ENCODE assay signal across 8 mouse cellular contexts in the genomic region with DNA sequence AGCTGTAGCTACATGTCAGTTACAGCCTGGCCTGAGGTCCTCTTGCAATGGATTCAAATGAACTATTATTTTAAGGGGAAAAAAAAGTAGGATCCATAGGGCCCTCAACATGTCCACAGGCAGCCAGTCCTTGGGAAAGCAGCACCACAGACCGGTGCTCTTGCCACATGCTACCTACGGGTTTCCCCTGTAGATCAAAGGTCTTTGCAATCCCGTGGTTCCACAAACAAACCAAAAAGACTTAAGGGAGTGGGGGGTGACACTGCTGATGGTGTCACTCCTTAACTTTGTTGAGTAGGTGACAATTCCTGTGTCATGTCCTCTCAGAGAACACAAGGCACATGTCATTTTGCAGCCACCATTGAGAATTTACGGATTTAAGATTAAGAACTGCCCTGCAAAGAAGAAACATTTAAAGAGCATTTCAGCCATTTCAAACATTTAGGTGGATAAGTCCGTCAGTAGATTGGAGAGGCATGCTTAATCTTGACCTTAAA. TPM values are rescaled to one million over a fixed set of nuclear protein-coding genes. Genes with fewer than 3 reads are reported as not detected.
DNase-seq lines count a peak whose midpoint lies in the region; ATAC-seq and TF ChIP-seq lines count a peak whose summit lies in the region.

No protein-coding gene starts in this region.

- no peak for TF ChIP-seq CTCF in E14TG2a.4 (conservative IDR thresholded peaks at IDR 0.05; ENCODE audit: low read length)
- no peak for TF ChIP-seq CTCF in forebrain, postnatal 0 days (IDR thresholded peaks at IDR 0.05; ENCODE audit: low read depth)

- peaks cover 22% of the 10 kb centered on the region for H3K4me1 ChIP-seq in heart, embryonic 13.5 days
- H3K4me1 ChIP-seq in E14TG2a.4 (replicated peaks; ENCODE audit: low read depth, low read length): peaks cover 56% of the 10 kb centered on the region
- H3K4me1 ChIP-seq in forebrain, postnatal 0 days (ENCODE audit: insufficient read depth): peaks cover 9% of the 10 kb centered on the region; the same call in 1 of the 2 replicates
- H3K4me1 ChIP-seq in midbrain, embryonic 10.5 days: peaks cover 34% of the 10 kb centered on the region

- no peaks in the 10 kb centered on the region for H3K27me3 ChIP-seq in heart, embryonic 13.5 days (replicated peaks)
- H3K27me3 ChIP-seq in E14TG2a.4 (ENCODE audit: insufficient read depth, low read length): no peaks in the 10 kb centered on the region
- no peaks in the 10 kb centered on the region for H3K27me3 ChIP-seq in forebrain, postnatal 0 days (ENCODE audit: insufficient read depth, low read length)
- H3K27me3 ChIP-seq in midbrain, embryonic 10.5 days (ENCODE audit: low read depth, poor library complexity, severe bottlenecking): no peaks in the 10 kb centered on the region

- H3K36me3 ChIP-seq in heart, embryonic 13.5 days: peaks cover 19% of the 10 kb centered on the region
- H3K36me3 ChIP-seq in E14TG2a.4 (ENCODE audit: insufficient read depth, low read length): peaks cover 42% of the 10 kb centered on the region
- H3K36me3 ChIP-seq in forebrain, postnatal 0 days (ENCODE audit: insufficient read depth): no peaks in the 10 kb centered on the region
- peaks cover 19% of the 10 kb centered on the region for H3K36me3 ChIP-seq in midbrain, embryonic 10.5 days

- H3K27ac ChIP-seq in heart, embryonic 13.5 days (replicated peaks): peak overlapping the region; percentile 82; the same call in 1 of the 2 replicates
- H3K27ac ChIP-seq in forebrain, postnatal 0 days (ENCODE audit: low read depth, low read length): no peak overlapping the region
- peak overlapping the region; percentile 92 for H3K27ac ChIP-seq in midbrain, embryonic 10.5 days (replicated peaks)

- peak overlapping the region; percentile 88 for H3K9ac ChIP-seq in heart, embryonic 13.5 days
- peak overlapping the region; percentile 67; the same call in 1 of the 2 replicates for H3K9ac ChIP-seq in forebrain, postnatal 0 days

- peak overlapping the region; percentile 78 for H3K4me3 ChIP-seq in heart, embryonic 13.5 days
- H3K4me3 ChIP-seq in E14TG2a.4 (replicated peaks; ENCODE audit: low read length): peak overlapping the region; percentile 93
- H3K4me3 ChIP-seq in forebrain, postnatal 0 days (ENCODE audit: low read depth, low read length): peak overlapping the region; percentile 59
- peak overlapping the region; percentile 67 for H3K4me3 ChIP-seq in midbrain, embryonic 10.5 days

- H3K4me2 ChIP-seq in heart, embryonic 13.5 days: peak overlapping the region; percentile 88
- peak overlapping the region; percentile 69 for H3K4me2 ChIP-seq in forebrain, postnatal 0 days (ENCODE audit: low read depth)

- H3K9me3 ChIP-seq in heart, embryonic 13.5 days: peaks cover 8% of the 10 kb centered on the region; the same call in 1 of the 2 replicates
- H3K9me3 ChIP-seq in E14TG2a.4 (ENCODE audit: low read length): peaks cover 9% of the 10 kb centered on the region
- no peaks in the 10 kb centered on the region for H3K9me3 ChIP-seq in forebrain, postnatal 0 days (ENCODE audit: low read length)
- peaks cover 6% of the 10 kb centered on the region; the same call in 1 of the 2 replicates for H3K9me3 ChIP-seq in midbrain, embryonic 10.5 days (replicated peaks)

- DNase-seq in heart, postnatal 4 days: no peak
- DNase-seq in forebrain, postnatal 0 days: peak; percentile 13
- DNase-seq in midbrain, embryonic 10.5 days (ENCODE audit: low spot score): no peak
- DNase-seq in gastrocnemius, postnatal 4 days (ENCODE audit: low spot score in 2 of 2): no peak
- DNase-seq in spleen, postnatal 10 days (ENCODE audit: low spot score in 2 of 2): no peak

- 7% methylated on average over 5 of the region's 5 CpGs for WGBS in heart, embryonic 13.5 days
- WGBS in forebrain, postnatal 0 days: 17% methylated on average over 5 of the region's 5 CpGs
- 13% methylated on average over 5 of the region's 5 CpGs for WGBS in midbrain, embryonic 10.5 days

- ATAC-seq in heart, embryonic 13.5 days (ENCODE audit: extremely low read depth, insufficient number of reproducible peaks, low FRiP score, low TSS enrichment): no peak
- ATAC-seq in forebrain, postnatal 0 days: no peak
- ATAC-seq in megakaryocyte-erythroid progenitor cell, adult 5-6 weeks (replicated peaks; ENCODE audit: low FRiP score, low TSS enrichment, poor library complexity, severe bottlenecking): no peak

RNA-seq across cellular contexts. Expression of gene Tmem97, which starts 1.0 kb away (rescaled TPM):
- 58.3 and 68.1 TPM in 2 replicates for polyA plus RNA-seq in heart, embryonic 13.5 days (2015; fragmentation: Nextera tagmentation; extraction: Ambion mirVana)
- total RNA-seq in heart, postnatal 4 days (2021): 10 to 100 TPM; 31.4 to 32.3 TPM
- total RNA-seq in forebrain, postnatal 0 days (2014; rRNA removed): 32.7 and 33.9 TPM in 2 replicates
- 37.1 and 42.1 TPM in 2 replicates for polyA plus RNA-seq in forebrain, postnatal 0 days (2015; fragmentation: Nextera tagmentation; extraction: Ambion mirVana)
- polyA plus RNA-seq in midbrain, embryonic 10.5 days (2016; fragmentation: Nextera tagmentation; extraction: Ambion mirVana): 91.6 and 110 TPM in 2 replicates
- total RNA-seq in gastrocnemius, postnatal 4 days (2021): 10 to 100 TPM; 21.8 to 22.4 TPM
- total RNA-seq in megakaryocyte-erythroid progenitor cell, adult 5-6 weeks (2014; fragmentation: Nextera tagmentation): 63.3 and 72.9 TPM in 2 replicates
- 59.7 and 64.4 TPM in 2 replicates for total RNA-seq in megakaryocyte-erythroid progenitor cell, adult 5-6 weeks (2017)

RNA-seq across cellular contexts. Expression of gene Ift20, which starts 13.4 kb away (rescaled TPM):
- 95.5 and 107 TPM in 2 replicates for polyA plus RNA-seq in heart, embryonic 13.5 days (2015; fragmentation: Nextera tagmentation; extraction: Ambion mirVana)
- total RNA-seq in heart, postnatal 4 days (2021): 10 to 100 TPM; 56.3 to 58.9 TPM
- total RNA-seq in forebrain, postnatal 0 days (2014; rRNA removed): 106 and 119 TPM in 2 replicates
- polyA plus RNA-seq in forebrain, postnatal 0 days (2015; fragmentation: Nextera tagmentation; extraction: Ambion mirVana): 124 and 140 TPM in 2 replicates
- 83.4 and 84.5 TPM in 2 replicates for polyA plus RNA-seq in midbrain, embryonic 10.5 days (2016; fragmentation: Nextera tagmentation; extraction: Ambion mirVana)
- total RNA-seq in gastrocnemius, postnatal 4 days (2021): 10 to 100 TPM; 47.1 to 50.2 TPM
- 57.8 and 83.5 TPM in 2 replicates for total RNA-seq in megakaryocyte-erythroid progenitor cell, adult 5-6 weeks (2014; fragmentation: Nextera tagmentation)
- total RNA-seq in megakaryocyte-erythroid progenitor cell, adult 5-6 weeks (2017): 142 and 156 TPM in 2 replicates

RNA-seq across cellular contexts. Expression of gene Tnfaip1, which starts 13.4 kb away (rescaled TPM):
- polyA plus RNA-seq in heart, embryonic 13.5 days (2015; fragmentation: Nextera tagmentation; extraction: Ambion mirVana): 71.9 and 77.1 TPM in 2 replicates
- 10 to 100 TPM; 69.6 to 71.6 TPM for total RNA-seq in heart, postnatal 4 days (2021)
- 38.9 and 42.7 TPM in 2 replicates for total RNA-seq in forebrain, postnatal 0 days (2014; rRNA removed)
- polyA plus RNA-seq in forebrain, postnatal 0 days (2015; fragmentation: Nextera tagmentation; extraction: Ambion mirVana): 54.6 and 66.3 TPM in 2 replicates
- 85.1 and 89.6 TPM in 2 replicates for polyA plus RNA-seq in midbrain, embryonic 10.5 days (2016; fragmentation: Nextera tagmentation; extraction: Ambion mirVana)
- 10 to 100 TPM; 51.7 to 52.8 TPM for total RNA-seq in gastrocnemius, postnatal 4 days (2021)
- 2.5 and 4.6 TPM in 2 replicates for total RNA-seq in megakaryocyte-erythroid progenitor cell, adult 5-6 weeks (2014; fragmentation: Nextera tagmentation)
- total RNA-seq in megakaryocyte-erythroid progenitor cell, adult 5-6 weeks (2017): 0.15 and 2.7 TPM in 2 replicates

RNA-seq across cellular contexts. Expression of gene Poldip2, which starts 37.5 kb away (rescaled TPM):
- polyA plus RNA-seq in heart, embryonic 13.5 days (2015; fragmentation: Nextera tagmentation; extraction: Ambion mirVana): 139 and 151 TPM in 2 replicates
- 100 to 1,000 TPM; 148 to 152 TPM for total RNA-seq in heart, postnatal 4 days (2021)
- 139 and 157 TPM in 2 replicates for total RNA-seq in forebrain, postnatal 0 days (2014; rRNA removed)
- 165 and 175 TPM in 2 replicates for polyA plus RNA-seq in forebrain, postnatal 0 days (2015; fragmentation: Nextera tagmentation; extraction: Ambion mirVana)
- 148 and 157 TPM in 2 replicates for polyA plus RNA-seq in midbrain, embryonic 10.5 days (2016; fragmentation: Nextera tagmentation; extraction: Ambion mirVana)
- total RNA-seq in gastrocnemius, postnatal 4 days (2021): 100 to 1,000 TPM in 1 of 2 experiments, 10 to 100 TPM in 1; 96.8 to 114 TPM
- total RNA-seq in megakaryocyte-erythroid progenitor cell, adult 5-6 weeks (2014; fragmentation: Nextera tagmentation): 104 and 105 TPM in 2 replicates
- total RNA-seq in megakaryocyte-erythroid progenitor cell, adult 5-6 weeks (2017): 79.8 and 81.7 TPM in 2 replicates

RNA-seq across cellular contexts. Expression of gene Tmem199, which starts 37.6 kb away (rescaled TPM):
- 43.9 and 45.6 TPM in 2 replicates for polyA plus RNA-seq in heart, embryonic 13.5 days (2015; fragmentation: Nextera tagmentation; extraction: Ambion mirVana)
- 10 to 100 TPM; 18.3 to 19.6 TPM for total RNA-seq in heart, postnatal 4 days (2021)
- 64.8 and 73.2 TPM in 2 replicates for total RNA-seq in forebrain, postnatal 0 days (2014; rRNA removed)
- 84.2 and 86.0 TPM in 2 replicates for polyA plus RNA-seq in forebrain, postnatal 0 days (2015; fragmentation: Nextera tagmentation; extraction: Ambion mirVana)
- polyA plus RNA-seq in midbrain, embryonic 10.5 days (2016; fragmentation: Nextera tagmentation; extraction: Ambion mirVana): 81.8 and 88.8 TPM in 2 replicates
- 10 to 100 TPM; 12.6 to 14.7 TPM for total RNA-seq in gastrocnemius, postnatal 4 days (2021)
- total RNA-seq in megakaryocyte-erythroid progenitor cell, adult 5-6 weeks (2014; fragmentation: Nextera tagmentation): 26.3 and 34.8 TPM in 2 replicates
- total RNA-seq in megakaryocyte-erythroid progenitor cell, adult 5-6 weeks (2017): 33.1 and 39.0 TPM in 2 replicates
